Mouse (Mus musculus) MEL (cell line): ENCODE measurements at regions not wholly inside any gene's neighbourhood (a gene's known extent, or its start where the extent isn't known, plus 50 kb on each side); places are given as distances from the start of the nearest gene placed in this dataset.

Experiments
- DNase-seq: peaks from one replicate; pipeline ENCODE4 v3.0.0; 2011; ENCODE audit warnings: low read depth, low spot score
- H3K27ac ChIP-seq: 2 replicates; pipeline ENCODE4 v1.5.1; 2012; ENCODE audit warnings: low read depth, mild to moderate bottlenecking, control low read depth, low read length, moderate library complexity; ENCODE audit not compliant: control insufficient read depth
- H3K27me3 ChIP-seq, 2 experiments: fragments of 150-350 bp in 1 of 2; sonication (generic) in 1 of 2; 2 replicates each; pipeline ENCODE4 v1.6.1; 2012; ENCODE audit warnings: low read length in 2 of 2, mild to moderate bottlenecking in 2 of 2, improper control_type of control experiment in 1 of 2, moderate library complexity in 1 of 2; ENCODE audit not compliant: insufficient read depth in 2 of 2, control insufficient read depth in 1 of 2
- H3K36me3 ChIP-seq, 2 experiments: 2 replicates each; pipeline ENCODE4 v1.6.1; 2012 to 2014; ENCODE audit warnings: low read length in 2 of 2, improper control_type of control experiment in 1 of 2, inconsistent platforms in 1 of 2, mild to moderate bottlenecking in 1 of 2; ENCODE audit not compliant: insufficient read depth in 2 of 2, control insufficient read depth in 1 of 2
- H3K4me1 ChIP-seq, 2 experiments: fragments of 150-350 bp in 1 of 2; sonication (generic) in 1 of 2; 2 replicates each; pipeline ENCODE4 v1.6.1; 2012; ENCODE audit warnings: low read length in 2 of 2, improper control_type of control experiment in 1 of 2, mild to moderate bottlenecking in 1 of 2; ENCODE audit not compliant: insufficient read depth in 2 of 2, control insufficient read depth in 1 of 2
- H3K4me3 ChIP-seq, 2 experiments: fragments of 150-350 bp in 1 of 2; sonication (generic) in 1 of 2; 2 replicates each; pipeline ENCODE4 v1.5.1; 2012; ENCODE audit warnings: low read depth in 2 of 2, low read length in 2 of 2, mild to moderate bottlenecking in 2 of 2, moderate library complexity in 2 of 2, control low read depth in 1 of 2, improper control_type of control experiment in 1 of 2; ENCODE audit not compliant: control insufficient read depth in 1 of 2, insufficient read depth in 1 of 2
- H3K79me2 ChIP-seq: 2 replicates; pipeline ENCODE4 v1.6.1; 2012; ENCODE audit warnings: mild to moderate bottlenecking, low read length, moderate library complexity; ENCODE audit not compliant: control insufficient read depth, poor library complexity, insufficient read depth
- H3K9ac ChIP-seq: 2 replicates; pipeline ENCODE4 v1.6.1; 2012; ENCODE audit warnings: low read depth, mild to moderate bottlenecking, control low read depth, low read length, moderate library complexity; ENCODE audit not compliant: control insufficient read depth, poor library complexity, severe bottlenecking
- H3K9me3 ChIP-seq: fragments of 150-350 bp; sonication (generic); replicated peaks from 2 replicates; pipeline ENCODE4 v1.6.1; 2012; ENCODE audit warnings: mild to moderate bottlenecking, low read length, improper control_type of control experiment, moderate library complexity; ENCODE audit not compliant: insufficient read depth
- CHD1 ChIP-seq: IDR thresholded peaks from 2 replicates; pipeline ENCODE4 v1.6.1; 2012; ENCODE audit warnings: low read depth, mild to moderate bottlenecking, inconsistent platforms, low read length, improper control_type of control experiment
- CHD2 ChIP-seq: IDR thresholded peaks from 2 replicates; pipeline ENCODE4 v1.6.1; 2011; ENCODE audit warnings: low read length, improper control_type of control experiment
- CTCF ChIP-seq, 3 experiments: IDR thresholded peaks in 2 of 3; conservative IDR thresholded peaks in 1 of 3; 2 replicates each; pipeline ENCODE4 v1.5.1; 2011 to 2012; ENCODE audit warnings: low read length in 3 of 3, low read depth in 2 of 3, mild to moderate bottlenecking in 2 of 3, improper control_type of control experiment in 1 of 3, inconsistent platforms in 1 of 3, mixed read lengths in 1 of 3, moderate library complexity in 1 of 3; ENCODE audit not compliant: control insufficient read depth in 1 of 3, insufficient read depth in 1 of 3, poor library complexity in 1 of 3, severe bottlenecking in 1 of 3
- E2F4 ChIP-seq: IDR thresholded peaks from 2 replicates; pipeline ENCODE4 v1.6.1; 2011; ENCODE audit warnings: low read depth, low read length, improper control_type of control experiment, borderline replicate concordance
- ELF1 ChIP-seq: IDR thresholded peaks from 2 replicates; pipeline ENCODE4 v1.6.1; 2014; ENCODE audit warnings: low read depth, mild to moderate bottlenecking, inconsistent platforms, low read length, improper control_type of control experiment, moderate library complexity
- ETS1 ChIP-seq: IDR thresholded peaks from 2 replicates; pipeline ENCODE4 v1.6.1; 2012; ENCODE audit warnings: low read depth, mild to moderate bottlenecking, inconsistent platforms, low read length, improper control_type of control experiment, moderate library complexity
- GABPA ChIP-seq: IDR thresholded peaks from 2 replicates; pipeline ENCODE4 v1.6.1; 2012; ENCODE audit warnings: low read depth, mild to moderate bottlenecking, inconsistent platforms, low read length, improper control_type of control experiment, moderate library complexity
- GATA1 ChIP-seq: IDR thresholded peaks from 2 replicates; pipeline ENCODE4 v1.6.1; 2011; ENCODE audit warnings: low read depth, low read length, improper control_type of control experiment
- HCFC1 ChIP-seq: IDR thresholded peaks from 2 replicates; pipeline ENCODE4 v1.6.1; 2012; ENCODE audit warnings: low read depth, mild to moderate bottlenecking, inconsistent platforms, low read length, improper control_type of control experiment, moderate library complexity
- JUND ChIP-seq: IDR thresholded peaks from 2 replicates; pipeline ENCODE4 v1.6.1; 2011; ENCODE audit warnings: low read depth, mild to moderate bottlenecking, improper control_type of control experiment, low read length
- MAFK ChIP-seq: IDR thresholded peaks from 2 replicates; pipeline ENCODE4 v1.6.1; 2011; ENCODE audit warnings: low read depth, mild to moderate bottlenecking, low read length, improper control_type of control experiment, borderline replicate concordance
- MAZ ChIP-seq: IDR thresholded peaks from 2 replicates; pipeline ENCODE4 v1.6.1; 2012; ENCODE audit warnings: low read depth, mild to moderate bottlenecking, inconsistent platforms, low read length, improper control_type of control experiment
- MEF2A ChIP-seq: IDR thresholded peaks from 2 replicates; pipeline ENCODE4 v1.6.1; 2014; ENCODE audit warnings: low read depth, mild to moderate bottlenecking, inconsistent platforms, low read length, improper control_type of control experiment; ENCODE audit not compliant: poor library complexity, insufficient replicate concordance, severe bottlenecking; ENCODE audit errors: extremely low read depth
- MXI1 ChIP-seq: IDR thresholded peaks from 2 replicates; pipeline ENCODE4 v1.6.1; 2011; ENCODE audit warnings: mild to moderate bottlenecking, low read depth, low read length, improper control_type of control experiment
- MYB ChIP-seq: IDR thresholded peaks from 2 replicates; pipeline ENCODE4 v1.6.1; 2011; ENCODE audit warnings: mild to moderate bottlenecking, low read depth, low read length, improper control_type of control experiment
- MYC ChIP-seq: IDR thresholded peaks from 2 replicates; pipeline ENCODE4 v1.6.1; 2011; ENCODE audit warnings: low read depth, mild to moderate bottlenecking, low read length, improper control_type of control experiment, moderate library complexity
- POLR2AphosphoS2 ChIP-seq: IDR thresholded peaks from 2 replicates; pipeline ENCODE4 v1.6.1; 2011; ENCODE audit warnings: low read length, improper control_type of control experiment
- POLR2AphosphoS5 ChIP-seq: IDR thresholded peaks from 2 replicates; pipeline ENCODE4 v1.6.1; 2012; ENCODE audit warnings: low read depth, borderline replicate concordance, mild to moderate bottlenecking, inconsistent platforms, low read length, moderate library complexity, mixed read lengths
- RAD21 ChIP-seq: IDR thresholded peaks from 2 replicates; pipeline ENCODE4 v1.6.1; 2011; ENCODE audit warnings: mild to moderate bottlenecking, low read depth, low read length, improper control_type of control experiment
- RCOR1 ChIP-seq: IDR thresholded peaks from 2 replicates; pipeline ENCODE4 v1.6.1; 2012; ENCODE audit warnings: low read depth, mild to moderate bottlenecking, inconsistent platforms, low read length, improper control_type of control experiment
- SMC3 ChIP-seq: IDR thresholded peaks from 2 replicates; pipeline ENCODE4 v1.6.1; 2011; ENCODE audit warnings: low read depth, low read length, improper control_type of control experiment
- TBP ChIP-seq: IDR thresholded peaks from 2 replicates; pipeline ENCODE4 v1.8.0; 2011; ENCODE audit warnings: low read depth, low read length, improper control_type of control experiment
- USF2 ChIP-seq, 2 experiments: IDR thresholded peaks; 2 replicates each; pipeline ENCODE4 v1.6.1; 2011 to 2012; ENCODE audit warnings: improper control_type of control experiment in 2 of 2, low read length in 2 of 2, borderline replicate concordance in 1 of 2, inconsistent platforms in 1 of 2, low read depth in 1 of 2, mild to moderate bottlenecking in 1 of 2; ENCODE audit not compliant: insufficient read depth in 1 of 2
- ZC3H11A ChIP-seq: IDR thresholded peaks from 2 replicates; pipeline ENCODE4 v1.6.1; 2012; ENCODE audit warnings: low read depth, mild to moderate bottlenecking, inconsistent platforms, low read length, improper control_type of control experiment
- ZKSCAN1 ChIP-seq: IDR thresholded peaks from 2 replicates; pipeline ENCODE4 v1.6.1; 2012; ENCODE audit warnings: low read depth, mild to moderate bottlenecking, inconsistent platforms, low read length, improper control_type of control experiment, moderate library complexity
- ZMIZ1 ChIP-seq: IDR thresholded peaks from 2 replicates; pipeline ENCODE4 v1.6.1; 2012; ENCODE audit warnings: low read depth, mild to moderate bottlenecking, inconsistent platforms, low read length, improper control_type of control experiment, moderate library complexity
- ZNF384 ChIP-seq: IDR thresholded peaks from 2 replicates; pipeline ENCODE4 v1.6.1; 2012; ENCODE audit warnings: low read depth, mild to moderate bottlenecking, inconsistent platforms, low read length, improper control_type of control experiment

- no peak for DNase-seq
- no peak for TF ChIP-seq ZMIZ1
- no peak for TF ChIP-seq ZNF384
- no peak for TF ChIP-seq MAFK
- TF ChIP-seq CTCF (IDR thresholded peaks at IDR 0.05 in 2 of 3, conservative IDR thresholded peaks at IDR 0.05 in 1 of 3; ENCODE audit: control insufficient read depth in 1 of 3, insufficient read depth in 1 of 3, low read depth in 2 of 3, low read length in 3 of 3, poor library complexity in 1 of 3, severe bottlenecking in 1 of 3) = no peak
- TF ChIP-seq ELF1 = no peak
- no peak for TF ChIP-seq MXI1
- TF ChIP-seq MYC = no peak
- TF ChIP-seq POLR2AphosphoS5 = no peak
- no peak for TF ChIP-seq USF2 (IDR thresholded peaks at IDR 0.05; ENCODE audit: borderline replicate concordance in 1 of 2, insufficient read depth in 1 of 2, low read depth in 1 of 2, low read length in 2 of 2)
- TF ChIP-seq TBP = no peak
- TF ChIP-seq CHD2 = no peak
- TF ChIP-seq GATA1 = no peak
- no peak for TF ChIP-seq RCOR1
- TF ChIP-seq ZC3H11A = no peak
- no peak for TF ChIP-seq RAD21
- no peak for TF ChIP-seq POLR2AphosphoS2
- no peak for TF ChIP-seq E2F4
- no peak for TF ChIP-seq ETS1
- TF ChIP-seq ZKSCAN1 = no peak
- TF ChIP-seq JUND = no peak
- no peak overlapping the region for H3K27ac ChIP-seq
- no peaks in the 10 kb centered on the region for H3K4me1 ChIP-seq
- no peaks in the 10 kb centered on the region for H3K36me3 ChIP-seq
- no peak overlapping the region for H3K4me3 ChIP-seq
- H3K27me3 ChIP-seq = peaks cover 0 to 2% of the 10 kb centered on the region in 2 experiments; a peak in 1 of 4 replicates
- no peaks in the 10 kb centered on the region for H3K9me3 ChIP-seq
- H3K79me2 ChIP-seq = no peaks in the 10 kb centered on the region
- H3K9ac ChIP-seq = no peak overlapping the region
Observed at GRCm38 (mm10) chr2:27593338-27593737, 78.4 kb downstream of the Wdr5 start.

- TF ChIP-seq E2F4 (no peak), CHD1 (no peak), HCFC1 (no peak), MEF2A (no peak), SMC3 (no peak), MAZ (no peak), MXI1 (no peak), ZKSCAN1 (no peak), RCOR1 (no peak), ZNF384 (no peak), MYB (no peak), GABPA (no peak), TBP (no peak), USF2 (IDR thresholded peaks at IDR 0.05; ENCODE audit: borderline replicate concordance in 1 of 2, insufficient read depth in 1 of 2, low read depth in 1 of 2, low read length in 2 of 2) (no peak)
- Histone ChIP-seq H3K9me3 (no peaks in the 10 kb centered on the region), H3K4me3 (no peak overlapping the region), H3K9ac (no peak overlapping the region), H3K27ac (no peak overlapping the region), H3K36me3 (no peaks in the 10 kb centered on the region), H3K4me1 (no peaks in the 10 kb centered on the region), H3K79me2 (no peaks in the 10 kb centered on the region), H3K27me3 (peaks cover 0 to 2% of the 10 kb centered on the region in 2 experiments; a peak in 1 of 4 replicates)
- no peak for DNase-seq
Observed at GRCm38 (mm10) chr2:27595251-27595650, 80.3 kb downstream of the Wdr5 start.
